Mouse (Mus musculus) liver, adult 2 months (tissue): ENCODE data around the gene Aup1. TPM values are rescaled to one million over a fixed set of nuclear protein-coding genes. Genes with fewer than 3 reads are reported as not detected.

ENCODE experiments used
- DNase-seq: peaks from one replicate; pipeline ENCODE4 v3.0.0-alpha.2; 2011; ENCODE audit warnings: low read depth, low spot score; ENCODE audit errors: extremely low read depth
- H3K27ac ChIP-seq: fragments of 200-500 bp; replicated peaks from 2 replicates; pipeline ENCODE4 v1.5.1; 2012; ENCODE audit warnings: low read depth, mild to moderate bottlenecking, control low read depth, inconsistent platforms, low read length; ENCODE audit not compliant: insufficient read depth
- H3K27me3 ChIP-seq: fragments of 200-500 bp; 2 replicates; pipeline ENCODE4 v1.6.1; 2012; ENCODE audit warnings: mild to moderate bottlenecking, moderate library complexity, low read length, inconsistent platforms; ENCODE audit not compliant: control insufficient read depth, insufficient read depth
- H3K36me3 ChIP-seq: fragments of 200-500 bp; 2 replicates; pipeline ENCODE4 v1.6.1; 2012; ENCODE audit warnings: low read length, inconsistent platforms; ENCODE audit not compliant: control insufficient read depth, insufficient read depth
- H3K4me1 ChIP-seq: fragments of 200-500 bp; 2 replicates; pipeline ENCODE4 v1.6.1; 2011; ENCODE audit warnings: low read length; ENCODE audit not compliant: control insufficient read depth, insufficient read depth
- H3K4me3 ChIP-seq: fragments of 200-500 bp; 2 replicates; pipeline ENCODE4 v1.5.1; 2011; ENCODE audit warnings: low read depth, mild to moderate bottlenecking, control low read depth, low read length, moderate library complexity; ENCODE audit not compliant: insufficient read depth
- H3K79me2 ChIP-seq: fragments of 200-500 bp; 2 replicates; pipeline ENCODE4 v1.6.1; 2012; ENCODE audit warnings: inconsistent platforms, mild to moderate bottlenecking, low read length, moderate library complexity; ENCODE audit not compliant: control insufficient read depth, insufficient read depth
- H3K9ac ChIP-seq: fragments of 200-500 bp; 2 replicates; pipeline ENCODE4 v1.6.1; 2012; ENCODE audit warnings: low read depth, mild to moderate bottlenecking, control low read depth, inconsistent platforms, low read length
- CTCF ChIP-seq: fragments of 200-500 bp; IDR thresholded peaks from 2 replicates; pipeline ENCODE4 v1.5.1; 2011; ENCODE audit warnings: low read depth, low read length, control low read depth
- POLR2A ChIP-seq: fragments of 200-500 bp; IDR thresholded peaks from 2 replicates; pipeline ENCODE4 v1.6.1; 2011; ENCODE audit warnings: low read length, control low read depth; ENCODE audit not compliant: insufficient read depth; ENCODE audit errors: extremely low read depth
- WGBS: fragments of 180-500 bp; shearing (Covaris S2); methylation state at CpG from one replicate; pipeline ENCODE4 v1.1.7; 2018; 5-methylcytosine and 5-hydroxymethylcytosine counted together
- polyA plus RNA-seq: library from polyadenylated mRNA; depleted of rRNA; stranded (reverse); fragments of >200 nt; gene quantifications from 2 replicates; pipeline ENCODE4 v1.2.3, GENCODE M21; 2012; rRNA removed
- total RNA-seq: library from RNA; depleted of rRNA; stranded (reverse); fragments of >200 nt; gene quantifications from 2 replicates; pipeline ENCODE4 v1.2.3, GENCODE M21; 2014; rRNA removed

Aup1 gene
- total and polyA plus RNA-seq, 2 experiments = 109 to 593 TPM

DNA sequence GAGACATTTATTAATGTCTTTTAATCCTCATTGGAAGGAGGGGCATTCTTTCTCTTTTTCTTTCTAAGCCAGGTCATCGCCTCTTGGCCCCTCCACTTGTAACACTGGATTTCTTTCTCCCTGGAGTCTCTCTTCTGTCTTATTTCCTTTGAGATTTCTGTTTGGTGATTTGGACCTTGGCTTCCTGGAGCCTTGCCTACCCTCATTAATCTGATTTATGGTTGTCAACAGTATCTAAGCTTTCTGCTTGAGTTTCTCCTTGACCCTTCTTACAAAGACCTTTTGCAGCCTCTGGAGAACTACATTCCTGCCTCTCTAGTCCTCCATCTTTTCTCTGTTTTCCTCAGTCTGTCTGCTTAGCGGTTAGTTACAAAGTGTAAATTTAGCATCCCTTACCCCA is 44.1 kb downstream of the Aup1 start:
- no peak overlapping the region for H3K9ac ChIP-seq
- no peaks in the 10 kb centered on the region for H3K79me2 ChIP-seq
- 83% methylated on average over 2 of the region's 2 CpGs for WGBS
- TF ChIP-seq POLR2A = no peak
- TF ChIP-seq CTCF = no peak
- no peak for DNase-seq
- H3K27ac ChIP-seq = no peak overlapping the region
- no peak overlapping the region for H3K4me3 ChIP-seq
- H3K4me1 ChIP-seq = peaks cover 11% of the 10 kb centered on the region
- no peaks in the 10 kb centered on the region for H3K36me3 ChIP-seq
- no peaks in the 10 kb centered on the region for H3K27me3 ChIP-seq

DNA sequence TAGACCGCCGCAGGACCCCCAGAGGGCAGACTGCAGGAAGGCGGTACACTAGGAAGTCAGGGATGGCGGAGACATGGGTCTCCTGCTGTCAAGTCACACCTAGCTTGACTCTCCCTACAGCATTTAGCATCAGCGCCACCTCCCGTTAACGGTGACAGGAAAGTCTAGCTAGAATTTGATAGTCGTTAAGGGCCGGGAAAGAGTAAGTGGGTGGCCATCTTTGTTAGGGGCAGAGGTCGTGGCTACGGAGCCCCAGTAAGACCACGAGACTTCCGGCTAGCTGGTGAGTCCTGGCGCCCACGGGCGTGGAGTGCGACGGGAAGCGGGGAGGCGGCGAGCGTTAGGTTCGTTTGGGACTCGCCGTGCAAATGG is 47.0 kb downstream of the Aup1 start, which contains the start of the genes Ccdc142 and Gm42688:
Gene Ccdc142, plus strand, starts transcription at position 286 of the 372 bp plus-strand sequence.
Gene Gm42688, plus strand, starts transcription at position 302 of the 372 bp plus-strand sequence.
- TF ChIP-seq POLR2A = peak; percentile 66; the same call in 1 of the 2 replicates
- TF ChIP-seq CTCF = peak; percentile 64
- H3K36me3 ChIP-seq = no peaks in the 10 kb centered on the region
- peak within 1 kb of the TSS; percentile 67 for H3K4me3 ChIP-seq
- peak; percentile 90 for DNase-seq
- 1% methylated on average over 25 of the region's 25 CpGs for WGBS
- H3K27ac ChIP-seq = peak within 1 kb of the TSS; percentile 53
- no peaks in the 10 kb centered on the region for H3K27me3 ChIP-seq
- peak within 1 kb of the TSS; percentile 81 for H3K9ac ChIP-seq
- peaks cover 11% of the 10 kb centered on the region for H3K4me1 ChIP-seq
- no peaks in the 10 kb centered on the region for H3K79me2 ChIP-seq

DNA sequence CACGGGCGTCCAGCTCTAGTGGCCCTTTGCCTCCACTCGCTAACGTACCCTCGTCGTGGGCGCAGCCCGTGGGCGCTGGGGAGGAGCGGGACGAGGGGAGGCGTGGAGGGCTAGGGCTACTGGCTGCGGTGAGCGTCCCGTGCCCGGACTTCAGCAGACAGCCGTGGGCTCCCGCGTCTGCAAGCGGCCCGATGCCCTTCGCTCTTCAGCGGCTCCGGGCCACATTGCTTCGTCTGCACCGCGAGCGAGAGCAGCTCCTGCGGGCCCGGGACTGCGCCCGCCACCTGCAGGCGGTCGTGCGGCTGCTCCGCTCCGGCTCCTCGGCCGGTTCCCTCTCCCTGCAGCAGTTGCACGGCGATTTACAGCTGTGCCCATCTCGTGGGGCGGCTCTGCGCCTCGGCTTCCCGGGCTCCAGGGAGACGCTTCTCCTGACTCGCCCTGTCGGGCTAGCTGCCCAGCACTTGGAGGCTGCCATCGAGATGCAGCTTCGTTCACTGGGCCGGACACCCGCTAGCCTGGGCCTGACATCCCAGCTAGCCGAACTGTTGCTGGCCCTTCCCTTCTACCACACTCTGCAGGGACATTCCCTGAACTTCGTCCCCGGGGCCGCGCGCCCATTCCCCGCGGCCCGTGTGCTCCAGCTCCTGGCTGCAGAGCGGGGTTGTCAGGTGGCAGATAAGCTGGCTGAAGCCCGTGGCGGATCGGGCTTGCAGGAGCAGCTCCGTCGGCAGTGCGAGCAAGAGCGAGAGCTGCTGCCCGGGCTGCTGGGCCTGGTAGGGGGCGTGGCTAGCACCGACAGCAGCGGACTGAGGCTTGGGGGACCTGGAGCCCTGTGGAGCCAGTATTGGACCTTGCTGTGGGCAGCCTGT is 47.6 kb downstream of the Aup1 start:
- WGBS = under 1% methylated on average over 73 of the region's 74 CpGs
- TF ChIP-seq CTCF (peak; percentile 45; the same call in 1 of the 2 replicates), POLR2A (no peak)
- H3K36me3 ChIP-seq = no peaks in the 10 kb centered on the region
- peak; percentile 61 for DNase-seq
- peaks cover 11% of the 10 kb centered on the region for H3K4me1 ChIP-seq
- H3K27me3 ChIP-seq = no peaks in the 10 kb centered on the region
- H3K4me3 ChIP-seq = peak overlapping the region; percentile 67
- peak overlapping the region; percentile 53 for H3K27ac ChIP-seq
- H3K79me2 ChIP-seq = no peaks in the 10 kb centered on the region
- peak overlapping the region; percentile 81 for H3K9ac ChIP-seq

DNA sequence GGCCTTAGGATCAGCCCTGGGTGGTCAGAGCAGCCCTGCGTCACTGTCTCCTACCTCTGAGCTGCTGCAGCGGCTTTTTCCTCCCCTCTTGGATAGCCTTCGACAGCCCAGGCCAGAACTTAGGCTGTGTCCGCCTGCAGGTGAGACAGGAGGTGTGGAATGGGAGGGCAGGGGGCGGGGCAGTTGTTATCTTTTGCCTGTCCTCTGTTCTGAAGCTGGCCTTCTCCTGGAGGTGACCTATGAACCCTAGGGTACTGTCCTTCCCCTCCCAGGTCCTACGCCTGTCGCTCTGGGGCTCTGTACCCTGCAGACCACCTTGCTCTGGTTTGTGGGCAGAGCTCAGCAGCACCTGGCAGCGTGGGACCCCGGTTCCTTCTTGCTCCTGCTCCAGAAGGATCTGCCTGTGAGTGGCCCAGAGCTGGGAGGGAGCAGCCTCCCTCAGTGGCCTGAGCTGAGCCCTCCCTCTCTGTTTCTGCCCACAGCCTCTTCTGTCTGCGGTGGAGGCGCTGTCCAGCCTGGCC is 48.9 kb downstream of the Aup1 start:
- DNase-seq = peak; percentile 80
- Histone ChIP-seq H3K4me1 (peaks cover 17% of the 10 kb centered on the region), H3K27me3 (no peaks in the 10 kb centered on the region), H3K79me2 (no peaks in the 10 kb centered on the region), H3K27ac (0 out of 2 replicates have a peak overlapping the region, but pooled peaks have one; percentile 2), H3K36me3 (no peaks in the 10 kb centered on the region), H3K4me3 (peak overlapping the region; percentile 1; the same call in 1 of the 2 replicates), H3K9ac (no peak overlapping the region)
- TF ChIP-seq CTCF = peak; percentile 34; the same call in 1 of the 2 replicates
- TF ChIP-seq POLR2A = no peak
- WGBS = 29% methylated on average over 11 of the region's 11 CpGs

DNA sequence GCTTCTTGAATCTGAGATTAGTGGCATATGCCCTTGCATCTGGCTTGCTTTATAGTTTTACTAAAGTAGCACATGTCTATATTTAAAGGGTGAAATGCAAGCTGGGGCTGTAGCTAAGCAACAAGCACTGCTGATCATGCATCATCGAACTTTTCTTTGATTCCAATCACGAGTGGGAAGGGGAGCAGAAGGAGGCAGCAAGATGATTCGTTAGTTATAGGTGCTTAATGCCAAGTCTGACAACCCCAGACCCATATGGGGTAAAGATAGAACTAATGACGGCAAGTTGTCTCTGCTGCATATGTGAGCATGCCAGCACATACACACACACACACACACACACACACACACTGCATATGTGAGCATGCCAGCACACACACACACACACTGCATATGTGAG is 49.8 kb downstream of the Aup1 start:
- Histone ChIP-seq H3K79me2 (peaks cover 1% of the 10 kb centered on the region; the same call in 1 of the 2 replicates), H3K27me3 (no peaks in the 10 kb centered on the region), H3K36me3 (no peaks in the 10 kb centered on the region), H3K9ac (no peak overlapping the region), H3K4me3 (no peak overlapping the region), H3K27ac (no peak overlapping the region), H3K4me1 (peaks cover 20% of the 10 kb centered on the region)
- no peak for DNase-seq
- WGBS = 82% methylated on average over 4 of the region's 4 CpGs
- no peak for TF ChIP-seq POLR2A
- TF ChIP-seq CTCF = no peak

Other genes starting within 250 kb of the Aup1 start
- gene Sema4f, start 114.8 kb upstream of the Aup1 start, total RNA-seq = not detected in 2 replicates
- gene Sema4f, start 114.8 kb upstream of the Aup1 start, polyA plus RNA-seq = not detected in 2 replicates
- not detected in 2 replicates for gene M1ap, start 107.6 kb upstream of the Aup1 start, total RNA-seq
- 0.17 TPM in 1 of 2 replicates, not detected in the other for gene M1ap, start 107.6 kb upstream of the Aup1 start, polyA plus RNA-seq
- 1.2 and 2.2 TPM in 2 replicates for gene Dok1, start 21.1 kb upstream of the Aup1 start, total RNA-seq
- gene Dok1, start 21.1 kb upstream of the Aup1 start, polyA plus RNA-seq = 1.3 and 1.4 TPM in 2 replicates
- gene Loxl3, start 20.3 kb upstream of the Aup1 start, total RNA-seq = 1.2 and 1.3 TPM in 2 replicates
- 0.85 and 1.1 TPM in 2 replicates for gene Loxl3, start 20.3 kb upstream of the Aup1 start, polyA plus RNA-seq
- gene Htra2, start 752 bp downstream of the Aup1 start, total RNA-seq = 14.0 and 17.5 TPM in 2 replicates
- 23.3 and 24.1 TPM in 2 replicates for gene Htra2, start 752 bp downstream of the Aup1 start, polyA plus RNA-seq
- 7.4 and 7.5 TPM in 2 replicates for gene Dqx1, start 3.3 kb downstream of the Aup1 start, total RNA-seq
- 8.1 and 9.6 TPM in 2 replicates for gene Dqx1, start 3.3 kb downstream of the Aup1 start, polyA plus RNA-seq
- not detected in 2 replicates for gene Tlx2, start 15.8 kb downstream of the Aup1 start, total RNA-seq
- gene Tlx2, start 15.8 kb downstream of the Aup1 start, polyA plus RNA-seq = not detected in 2 replicates
- gene Pcgf1, start 23.3 kb downstream of the Aup1 start, total RNA-seq = 4.1 and 6.1 TPM in 2 replicates
- gene Pcgf1, start 23.3 kb downstream of the Aup1 start, polyA plus RNA-seq = 7.7 and 10.8 TPM in 2 replicates
- 0.65 and 0.81 TPM in 2 replicates for gene Lbx2, start 31.8 kb downstream of the Aup1 start, total RNA-seq
- 0.34 and 1.1 TPM in 2 replicates for gene Lbx2, start 31.8 kb downstream of the Aup1 start, polyA plus RNA-seq
- 3.0 and 3.4 TPM in 2 replicates for gene Ccdc142, start 47.1 kb downstream of the Aup1 start, total RNA-seq
- 4.2 and 5.4 TPM in 2 replicates for gene Ccdc142, start 47.1 kb downstream of the Aup1 start, polyA plus RNA-seq
- 1.4 and 1.8 TPM in 2 replicates for gene Gm42688, start 47.1 kb downstream of the Aup1 start, total RNA-seq
- gene Gm42688, start 47.1 kb downstream of the Aup1 start, polyA plus RNA-seq = 2.0 and 2.5 TPM in 2 replicates
- 66.0 and 78.2 TPM in 2 replicates for gene Mrpl53, start 54.5 kb downstream of the Aup1 start, total RNA-seq
- gene Mrpl53, start 54.5 kb downstream of the Aup1 start, polyA plus RNA-seq = 73.8 and 80.0 TPM in 2 replicates
- gene Mogs, start 61.0 kb downstream of the Aup1 start, total RNA-seq = 28.2 and 38.7 TPM in 2 replicates
- gene Mogs, start 61.0 kb downstream of the Aup1 start, polyA plus RNA-seq = 51.3 and 66.1 TPM in 2 replicates
- 39.5 and 48.3 TPM in 2 replicates for gene Wbp1, start 67.0 kb downstream of the Aup1 start, total RNA-seq
- gene Wbp1, start 67.0 kb downstream of the Aup1 start, polyA plus RNA-seq = 85.1 and 112 TPM in 2 replicates
- gene Ino80b, start 70.9 kb downstream of the Aup1 start, total RNA-seq = 9.5 and 10.3 TPM in 2 replicates
- 23.8 and 26.5 TPM in 2 replicates for gene Ino80b, start 70.9 kb downstream of the Aup1 start, polyA plus RNA-seq
- 4.7 and 6.9 TPM in 2 replicates for gene Rtkn, start 80.9 kb downstream of the Aup1 start, total RNA-seq
- 12.2 and 17.4 TPM in 2 replicates for gene Rtkn, start 80.9 kb downstream of the Aup1 start, polyA plus RNA-seq
- gene Wdr54, start 101.9 kb downstream of the Aup1 start, total RNA-seq = 0.13 and 0.28 TPM in 2 replicates
- gene Wdr54, start 101.9 kb downstream of the Aup1 start, polyA plus RNA-seq = 1.7 and 2.4 TPM in 2 replicates
- gene 1700003E16Rik, start 101.9 kb downstream of the Aup1 start, total RNA-seq = 0.09 and 0.13 TPM in 2 replicates
- gene 1700003E16Rik, start 101.9 kb downstream of the Aup1 start, polyA plus RNA-seq = 0.22 and 0.29 TPM in 2 replicates
- 13.5 and 17.1 TPM in 2 replicates for gene Dctn1, start 111.4 kb downstream of the Aup1 start, total RNA-seq
- 27.4 and 36.0 TPM in 2 replicates for gene Dctn1, start 111.4 kb downstream of the Aup1 start, polyA plus RNA-seq
- gene Slc4a5, start 165.3 kb downstream of the Aup1 start, total RNA-seq = under 0.01 and 0.07 TPM in 2 replicates
- gene Slc4a5, start 165.3 kb downstream of the Aup1 start, polyA plus RNA-seq = 0.28 TPM in 1 of 2 replicates, not detected in the other